Mouse (Mus musculus): Measurements from ENCODE around the gene Apln. TPM values are rescaled to one million over a fixed set of nuclear protein-coding genes. Genes with fewer than 3 reads are reported as not detected.

The Apln gene
- total and polyA plus RNA-seq, 2 experiments from 2014 or later = 1.3 to 9.2 TPM

DNA sequence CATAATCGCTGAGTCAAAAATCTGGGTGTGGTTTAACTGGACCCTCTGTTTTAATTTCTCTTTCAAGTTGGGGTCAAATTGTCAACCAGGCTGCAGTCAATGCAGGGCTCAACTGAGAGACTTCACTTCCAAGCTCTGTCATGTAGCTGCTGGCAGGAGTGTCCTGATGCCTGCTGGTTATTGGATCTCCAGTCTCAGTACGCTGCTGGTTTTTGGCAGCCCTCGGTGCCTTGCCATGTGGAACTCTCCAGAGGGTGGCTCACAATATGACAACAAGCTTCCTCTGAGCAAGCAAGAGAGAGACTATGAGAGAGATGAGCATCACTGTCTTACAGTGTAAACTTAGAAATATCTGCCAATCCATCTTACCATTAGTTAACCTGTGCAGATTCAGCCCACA lies 23.0 kb downstream of the Apln start:
- no peak for TF ChIP-seq CTCF (IDR thresholded peaks at IDR 0.05)
- Histone ChIP-seq H3K27ac (ENCODE audit: low read depth, low read length) (no peak overlapping the region), H3K4me2 (ENCODE audit: low read depth, low read length, poor library complexity, severe bottlenecking) (no peak overlapping the region), H3K4me1 (ENCODE audit: insufficient read depth, low read length) (peaks cover 3% of the 10 kb centered on the region; the same call in 1 of the 2 replicates), H3K9ac (replicated peaks; ENCODE audit: low read length, poor library complexity, severe bottlenecking) (no peak overlapping the region), H3K4me3 (ENCODE audit: low read depth, low read length) (no peak overlapping the region), H3K27me3 (ENCODE audit: insufficient read depth, low read length) (no peaks in the 10 kb centered on the region), H3K9me3 (ENCODE audit: low read length) (no peaks in the 10 kb centered on the region), H3K36me3 (ENCODE audit: insufficient read depth, low read length) (no peaks in the 10 kb centered on the region)
- DNase-seq (ENCODE audit: low spot score) (no peak), ATAC-seq (ENCODE audit: low FRiP score) (no peak)
- 90% methylated on average over 3 of the region's 3 CpGs for WGBS

DNA sequence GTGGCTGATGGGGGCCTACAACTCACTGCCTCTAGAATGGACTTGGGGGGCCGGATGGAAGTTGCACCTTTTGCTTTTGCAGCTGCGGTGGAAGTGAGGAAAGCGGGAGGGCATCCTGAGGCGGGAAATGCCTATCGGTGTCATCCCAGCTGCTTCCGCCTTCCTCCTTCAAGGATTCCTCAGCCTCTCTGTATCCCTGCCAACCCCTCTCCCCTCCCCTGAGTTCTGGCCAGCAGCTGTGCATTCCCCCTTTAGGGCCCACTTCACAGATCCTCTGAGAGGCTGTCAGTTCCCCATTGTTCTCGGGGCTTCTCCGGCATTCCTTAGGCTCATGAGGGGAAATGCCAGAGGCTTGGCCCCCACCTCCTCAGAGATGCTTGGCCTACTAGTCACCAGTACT lies 28.6 kb downstream of the Apln start:
- Histone ChIP-seq H3K9me3 (ENCODE audit: low read length) (no peaks in the 10 kb centered on the region), H3K9ac (replicated peaks; ENCODE audit: low read length, poor library complexity, severe bottlenecking) (no peak overlapping the region), H3K27me3 (ENCODE audit: insufficient read depth, low read length) (no peaks in the 10 kb centered on the region), H3K4me3 (ENCODE audit: low read depth, low read length) (no peak overlapping the region), H3K27ac (ENCODE audit: low read depth, low read length) (no peak overlapping the region), H3K4me2 (ENCODE audit: low read depth, low read length, poor library complexity, severe bottlenecking) (no peak overlapping the region), H3K4me1 (ENCODE audit: insufficient read depth, low read length) (no peaks in the 10 kb centered on the region), H3K36me3 (ENCODE audit: insufficient read depth, low read length) (no peaks in the 10 kb centered on the region)
- 66% methylated on average over 8 of the region's 8 CpGs for WGBS
- TF ChIP-seq CTCF (IDR thresholded peaks at IDR 0.05) = no peak
- no peak for DNase-seq (ENCODE audit: low spot score)
- ATAC-seq (ENCODE audit: low FRiP score) = no peak

DNA sequence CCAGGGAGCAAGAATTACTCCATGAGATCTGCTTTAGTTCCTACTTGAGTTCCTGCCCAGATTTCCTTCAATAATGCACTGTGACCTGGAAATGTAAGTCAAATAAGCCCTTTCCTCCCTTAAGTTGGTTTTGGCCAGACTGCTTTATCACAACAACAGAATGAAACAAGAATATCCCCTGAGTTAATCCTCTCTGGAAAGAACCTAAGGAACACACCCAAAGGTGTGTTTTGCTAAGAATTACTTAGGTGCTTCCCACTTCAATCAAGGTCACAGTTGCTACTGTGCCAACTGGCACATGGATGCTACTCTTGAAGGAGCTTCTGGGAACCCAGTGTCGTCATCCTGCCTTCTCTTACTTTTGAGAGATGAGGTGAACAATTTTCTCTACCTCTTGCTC lies 29.9 kb downstream of the Apln start:
- Histone ChIP-seq H3K27me3 (ENCODE audit: insufficient read depth, low read length) (no peaks in the 10 kb centered on the region), H3K27ac (ENCODE audit: low read depth, low read length) (no peak overlapping the region), H3K4me3 (ENCODE audit: low read depth, low read length) (no peak overlapping the region), H3K9ac (replicated peaks; ENCODE audit: low read length, poor library complexity, severe bottlenecking) (no peak overlapping the region), H3K9me3 (ENCODE audit: low read length) (no peaks in the 10 kb centered on the region), H3K36me3 (ENCODE audit: insufficient read depth, low read length) (no peaks in the 10 kb centered on the region), H3K4me2 (ENCODE audit: low read depth, low read length, poor library complexity, severe bottlenecking) (no peak overlapping the region), H3K4me1 (ENCODE audit: insufficient read depth, low read length) (no peaks in the 10 kb centered on the region)
- 81% methylated on average over 1 of the region's 1 CpGs for WGBS
- ATAC-seq (ENCODE audit: low FRiP score) (no peak), DNase-seq (ENCODE audit: low spot score) (no peak)
- TF ChIP-seq CTCF (IDR thresholded peaks at IDR 0.05) = no peak

GRCm38 (mm10) chrX:48001151-48001550 lies 33.5 kb downstream of the Apln start:
- Histone ChIP-seq H3K4me3 (ENCODE audit: low read depth, low read length) (no peak overlapping the region), H3K27me3 (ENCODE audit: insufficient read depth, low read length) (no peaks in the 10 kb centered on the region), H3K36me3 (ENCODE audit: insufficient read depth, low read length) (no peaks in the 10 kb centered on the region), H3K9me3 (ENCODE audit: low read length) (no peaks in the 10 kb centered on the region), H3K4me1 (ENCODE audit: insufficient read depth, low read length) (no peaks in the 10 kb centered on the region), H3K27ac (ENCODE audit: low read depth, low read length) (no peak overlapping the region), H3K4me2 (ENCODE audit: low read depth, low read length, poor library complexity, severe bottlenecking) (no peak overlapping the region), H3K9ac (replicated peaks; ENCODE audit: low read length, poor library complexity, severe bottlenecking) (no peak overlapping the region)
- 78% methylated on average over 7 of the region's 7 CpGs for WGBS
- DNase-seq (ENCODE audit: low spot score) (no peak), ATAC-seq (ENCODE audit: low FRiP score) (no peak)
- no peak for TF ChIP-seq CTCF (IDR thresholded peaks at IDR 0.05)

- H3K4me3 ChIP-seq (ENCODE audit: low read depth, low read length) = no peak overlapping the region
- WGBS = 87% methylated on average over 8 of the region's 8 CpGs
- no peak for ATAC-seq (ENCODE audit: low FRiP score)
- no peaks in the 10 kb centered on the region for H3K4me1 ChIP-seq (ENCODE audit: insufficient read depth, low read length)
- no peaks in the 10 kb centered on the region for H3K36me3 ChIP-seq (ENCODE audit: insufficient read depth, low read length)
- no peak for DNase-seq (ENCODE audit: low spot score)
- H3K9ac ChIP-seq (replicated peaks; ENCODE audit: low read length, poor library complexity, severe bottlenecking) = no peak overlapping the region
- H3K27ac ChIP-seq (ENCODE audit: low read depth, low read length) = no peak overlapping the region
- H3K9me3 ChIP-seq (ENCODE audit: low read length) = no peaks in the 10 kb centered on the region
- no peaks in the 10 kb centered on the region for H3K27me3 ChIP-seq (ENCODE audit: insufficient read depth, low read length)
- H3K4me2 ChIP-seq (ENCODE audit: low read depth, low read length, poor library complexity, severe bottlenecking) = no peak overlapping the region
- no peak for TF ChIP-seq CTCF (IDR thresholded peaks at IDR 0.05)
Observed at GRCm38 (mm10) chrX:47998412-47998811, 36.2 kb downstream of the Apln start.

DNA sequence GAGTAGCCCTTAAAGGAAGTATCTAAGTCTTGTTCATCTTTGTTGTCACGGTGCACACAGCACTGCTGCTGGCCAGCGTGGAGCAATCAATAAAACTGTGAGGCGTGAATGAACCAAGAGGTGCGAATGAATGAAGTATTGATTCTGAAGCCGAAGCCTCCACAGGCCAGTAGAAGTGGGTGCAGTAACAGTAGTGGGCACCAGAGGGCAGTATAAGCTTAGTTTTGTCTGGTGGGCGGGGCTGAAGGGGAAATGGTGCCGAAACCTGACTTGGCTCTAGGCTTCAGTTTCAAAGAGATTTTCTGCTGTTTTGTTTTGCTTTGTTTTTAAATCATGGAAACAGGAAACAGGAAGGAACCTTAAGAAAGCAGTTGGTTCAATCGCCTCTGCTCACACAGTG lies 42.0 kb downstream of the Apln start:
- peak; percentile 76 for DNase-seq (ENCODE audit: low spot score)
- Histone ChIP-seq H3K9me3 (ENCODE audit: low read length) (no peaks in the 10 kb centered on the region), H3K9ac (replicated peaks; ENCODE audit: low read length, poor library complexity, severe bottlenecking) (no peak overlapping the region), H3K36me3 (ENCODE audit: insufficient read depth, low read length) (no peaks in the 10 kb centered on the region), H3K27ac (ENCODE audit: low read depth, low read length) (no peak overlapping the region), H3K4me3 (ENCODE audit: low read depth, low read length) (no peak overlapping the region), H3K4me1 (ENCODE audit: insufficient read depth, low read length) (no peaks in the 10 kb centered on the region), H3K4me2 (ENCODE audit: low read depth, low read length, poor library complexity, severe bottlenecking) (peak overlapping the region; percentile 18; the same call in 1 of the 2 replicates), H3K27me3 (ENCODE audit: insufficient read depth, low read length) (no peaks in the 10 kb centered on the region)
- ATAC-seq (ENCODE audit: low FRiP score) = peak; percentile 38; the same call in 1 of the 2 replicates
- peak; percentile 85 for TF ChIP-seq CTCF (IDR thresholded peaks at IDR 0.05)
- 28% methylated on average over 8 of the region's 8 CpGs for WGBS

Measured in midbrain, postnatal 0 days (tissue).